Mouse (Mus musculus): ENCODE data around the gene Ttc33.

- no peak for TF ChIP-seq CTCF (IDR thresholded peaks at IDR 0.05; ENCODE audit: low read depth, low read length)
- no peak for TF ChIP-seq GATA1 (IDR thresholded peaks at IDR 0.05; ENCODE audit: borderline replicate concordance, low read length)
- no peak for TF ChIP-seq GATA2 (IDR thresholded peaks at IDR 0.05; ENCODE audit: borderline replicate concordance, low read depth, low read length)
Observed at GRCm38 (mm10) chr15:5243036-5243958, 58.0 kb downstream of the Ttc33 start.
